Mouse (Mus musculus) CH12.LX (cell line): ENCODE results near the gene Acaca. TPM values are rescaled to one million over a fixed set of nuclear protein-coding genes. Genes with fewer than 3 reads are reported as not detected.
A peak's percentile ranks its signal among the peaks of the same experiment; 100 is the strongest.

ENCODE experiments used
- DNase-seq: peaks from one replicate; pipeline ENCODE4 v3.0.0-alpha.2; 2013; ENCODE audit errors: extremely low read depth
- H3K27ac ChIP-seq: 2 replicates; pipeline ENCODE4 v1.5.1; 2012; ENCODE audit warnings: low read depth, mild to moderate bottlenecking, control low read depth, moderate library complexity; ENCODE audit not compliant: insufficient read depth
- H3K27me3 ChIP-seq: replicated peaks from 2 replicates; pipeline ENCODE3; 2012; ENCODE audit warnings: inconsistent platforms
- H3K36me3 ChIP-seq, 2 experiments: replicated peaks in 1 of 2; 2 replicates each; pipeline versions ENCODE3 to v1.6.1; 2012; ENCODE audit warnings: inconsistent platforms in 1 of 2, low read length in 1 of 2, mild to moderate bottlenecking in 1 of 2, mixed read lengths in 1 of 2, moderate library complexity in 1 of 2; ENCODE audit not compliant: control insufficient read depth in 1 of 2, insufficient read depth in 1 of 2
- H3K4me1 ChIP-seq, 2 experiments: 2 replicates each; pipeline ENCODE4 v1.6.1; 2012; ENCODE audit warnings: inconsistent platforms in 1 of 2, moderate library complexity in 1 of 2; ENCODE audit not compliant: insufficient read depth in 2 of 2, control insufficient read depth in 1 of 2
- H3K4me2 ChIP-seq: 2 replicates; pipeline ENCODE4 v1.6.1; 2012; ENCODE audit warnings: low read depth, mild to moderate bottlenecking, control low read depth; ENCODE audit not compliant: poor library complexity, insufficient read depth, severe bottlenecking
- H3K4me3 ChIP-seq, 3 experiments: fragments of 150-350 bp in 1 of 3; sonication (generic) in 1 of 3; replicated peaks in 1 of 3; 2 replicates each; pipeline versions ENCODE3 to v1.5.1; 2011 to 2012; ENCODE audit warnings: low read depth in 2 of 3, low read length in 2 of 3, mild to moderate bottlenecking in 2 of 3, moderate library complexity in 2 of 3, control low read depth in 1 of 3, improper control_type of control experiment in 1 of 3, inconsistent platforms in 1 of 3, mixed read lengths in 1 of 3; ENCODE audit not compliant: poor library complexity in 1 of 3
- H3K79me2 ChIP-seq: replicated peaks from 2 replicates; pipeline ENCODE4 v1.6.1; 2012; ENCODE audit warnings: mild to moderate bottlenecking, moderate library complexity; ENCODE audit not compliant: control insufficient read depth, poor library complexity, insufficient read depth, severe bottlenecking; ENCODE audit errors: extremely low read depth
- H3K9ac ChIP-seq: 2 replicates; pipeline ENCODE4 v1.6.1; 2012; ENCODE audit warnings: low read depth, mild to moderate bottlenecking, control low read depth, moderate library complexity; ENCODE audit not compliant: insufficient read depth
- H3K9me3 ChIP-seq: replicated peaks from 2 replicates; pipeline ENCODE3; 2012; ENCODE audit warnings: low read length, inconsistent platforms, mixed read lengths
- BHLHE40 ChIP-seq: IDR thresholded peaks from 2 replicates; pipeline ENCODE4 v1.6.1; 2011; ENCODE audit warnings: mild to moderate bottlenecking, low read depth, low read length, improper control_type of control experiment
- CHD1 ChIP-seq: IDR thresholded peaks from 2 replicates; pipeline ENCODE4 v1.6.1; 2012; ENCODE audit warnings: low read depth, low read length, improper control_type of control experiment, inconsistent platforms
- CHD2 ChIP-seq: IDR thresholded peaks from 2 replicates; pipeline ENCODE4 v1.6.1; 2011; ENCODE audit warnings: low read length, improper control_type of control experiment
- CTCF ChIP-seq, 2 experiments: IDR thresholded peaks in 1 of 2; conservative IDR thresholded peaks in 1 of 2; 2 replicates each; pipeline ENCODE4 v1.5.1; 2011 to 2012; ENCODE audit warnings: low read depth in 2 of 2, low read length in 2 of 2, improper control_type of control experiment in 1 of 2, inconsistent platforms in 1 of 2, mild to moderate bottlenecking in 1 of 2, moderate library complexity in 1 of 2
- E2F4 ChIP-seq: IDR thresholded peaks from 2 replicates; pipeline ENCODE4 v1.6.1; 2011; ENCODE audit warnings: low read depth, low read length, improper control_type of control experiment; ENCODE audit not compliant: insufficient replicate concordance
- ELF1 ChIP-seq: IDR thresholded peaks from 2 replicates; pipeline ENCODE4 v1.6.1; 2014; ENCODE audit warnings: low read depth, mild to moderate bottlenecking, inconsistent platforms, low read length, improper control_type of control experiment
- EP300 ChIP-seq: IDR thresholded peaks from 2 replicates; pipeline ENCODE4 v1.6.1; 2011; ENCODE audit warnings: low read length, improper control_type of control experiment
- ETS1 ChIP-seq: conservative IDR thresholded peaks from 2 replicates; pipeline ENCODE4 v1.6.1; 2012; ENCODE audit warnings: low read depth, mild to moderate bottlenecking, inconsistent platforms, low read length, improper control_type of control experiment, moderate library complexity
- GABPA ChIP-seq: IDR thresholded peaks from 2 replicates; pipeline ENCODE4 v1.6.1; 2012; ENCODE audit warnings: low read depth, low read length, improper control_type of control experiment, inconsistent platforms; ENCODE audit not compliant: insufficient replicate concordance
- HCFC1 ChIP-seq: IDR thresholded peaks from 2 replicates; pipeline ENCODE4 v1.6.1; 2012; ENCODE audit warnings: low read depth, mild to moderate bottlenecking, inconsistent platforms, low read length, improper control_type of control experiment
- IRF4 ChIP-seq: IDR thresholded peaks from 2 replicates; pipeline ENCODE4 v1.6.1; 2014; ENCODE audit warnings: low read depth, mild to moderate bottlenecking, inconsistent platforms, low read length, improper control_type of control experiment
- JUND ChIP-seq: conservative IDR thresholded peaks from 2 replicates; pipeline ENCODE4 v1.6.1; 2011; ENCODE audit warnings: low read depth, low read length, improper control_type of control experiment
- KAT2A ChIP-seq: IDR thresholded peaks from 2 replicates; pipeline ENCODE4 v1.6.1; 2012; ENCODE audit warnings: low read length, improper control_type of control experiment, inconsistent platforms; ENCODE audit not compliant: insufficient replicate concordance
- MAFK ChIP-seq: IDR thresholded peaks from 2 replicates; pipeline ENCODE4 v1.6.1; 2011; ENCODE audit warnings: low read length, improper control_type of control experiment; ENCODE audit not compliant: insufficient replicate concordance
- MAX ChIP-seq: IDR thresholded peaks from 2 replicates; pipeline ENCODE4 v1.6.1; 2011; ENCODE audit warnings: low read length, improper control_type of control experiment
- MAZ ChIP-seq: IDR thresholded peaks from 2 replicates; pipeline ENCODE4 v1.6.1; 2012; ENCODE audit warnings: low read depth, mild to moderate bottlenecking, inconsistent platforms, low read length, improper control_type of control experiment, moderate library complexity
- MEF2A ChIP-seq: IDR thresholded peaks from 2 replicates; pipeline ENCODE4 v1.6.1; 2014; ENCODE audit warnings: low read depth, mild to moderate bottlenecking, inconsistent platforms, low read length, improper control_type of control experiment, borderline replicate concordance
- MXI1 ChIP-seq: IDR thresholded peaks from 2 replicates; pipeline ENCODE4 v1.6.1; 2011; ENCODE audit warnings: mild to moderate bottlenecking, low read depth, low read length, improper control_type of control experiment
- MYC ChIP-seq: IDR thresholded peaks from 2 replicates; pipeline ENCODE4 v1.6.1; 2011; ENCODE audit warnings: low read depth, mild to moderate bottlenecking, improper control_type of control experiment, low read length
- NELFE ChIP-seq: IDR thresholded peaks from 2 replicates; pipeline ENCODE4 v1.6.1; 2011; ENCODE audit warnings: low read depth, low read length, improper control_type of control experiment
- NRF1 ChIP-seq: IDR thresholded peaks from 2 replicates; pipeline ENCODE4 v1.6.1; 2014; ENCODE audit warnings: low read depth, mild to moderate bottlenecking, inconsistent platforms, low read length, improper control_type of control experiment, moderate library complexity
- PAX5 ChIP-seq: IDR thresholded peaks from 2 replicates; pipeline ENCODE4 v1.6.1; 2012; ENCODE audit warnings: low read length, inconsistent platforms, mixed read lengths
- POLR2A ChIP-seq: IDR thresholded peaks from 2 replicates; pipeline ENCODE4 v1.6.1; 2011; ENCODE audit warnings: low read depth, mild to moderate bottlenecking, improper control_type of control experiment, low read length
- POLR2AphosphoS2 ChIP-seq: IDR thresholded peaks from 2 replicates; pipeline ENCODE4 v1.6.1; 2011; ENCODE audit warnings: low read depth, low read length, improper control_type of control experiment
- RAD21 ChIP-seq: IDR thresholded peaks from 2 replicates; pipeline ENCODE4 v1.6.1; 2011; ENCODE audit warnings: low read depth, mild to moderate bottlenecking, low read length, improper control_type of control experiment, moderate library complexity
- RCOR1 ChIP-seq: conservative IDR thresholded peaks from 2 replicates; pipeline ENCODE4 v1.6.1; 2012; ENCODE audit warnings: low read depth, mild to moderate bottlenecking, inconsistent platforms, low read length, improper control_type of control experiment
- SIN3A ChIP-seq: IDR thresholded peaks from 2 replicates; pipeline ENCODE4 v1.6.1; 2012; ENCODE audit warnings: low read length, improper control_type of control experiment, inconsistent platforms
- SMC3 ChIP-seq: IDR thresholded peaks from 2 replicates; pipeline ENCODE4 v1.6.1; 2011; ENCODE audit warnings: low read depth, low read length, improper control_type of control experiment
- TBP ChIP-seq: conservative IDR thresholded peaks from 2 replicates; pipeline ENCODE4 v1.6.1; 2011; ENCODE audit warnings: low read depth, low read length, improper control_type of control experiment
- TCF12 ChIP-seq: IDR thresholded peaks from 2 replicates; pipeline ENCODE4 v1.6.1; 2014; ENCODE audit warnings: low read depth, mild to moderate bottlenecking, inconsistent platforms, low read length, improper control_type of control experiment
- UBTF ChIP-seq: IDR thresholded peaks from 2 replicates; pipeline ENCODE4 v1.6.1; 2012; ENCODE audit warnings: low read depth, mild to moderate bottlenecking, inconsistent platforms, low read length, improper control_type of control experiment, moderate library complexity
- USF1 ChIP-seq: IDR thresholded peaks from 2 replicates; pipeline ENCODE4 v1.6.1; 2014; ENCODE audit warnings: low read depth, mild to moderate bottlenecking, inconsistent platforms, low read length, improper control_type of control experiment
- USF2 ChIP-seq: conservative IDR thresholded peaks from 2 replicates; pipeline ENCODE4 v1.6.1; 2011; ENCODE audit warnings: low read depth, low read length, improper control_type of control experiment
- ZC3H11A ChIP-seq: IDR thresholded peaks from 2 replicates; pipeline ENCODE4 v1.6.1; 2012; ENCODE audit warnings: low read depth, mild to moderate bottlenecking, inconsistent platforms, low read length, improper control_type of control experiment
- ZKSCAN1 ChIP-seq: IDR thresholded peaks from 2 replicates; pipeline ENCODE4 v1.6.1; 2012; ENCODE audit warnings: low read depth, inconsistent platforms, low read length, improper control_type of control experiment, borderline replicate concordance
- ZMIZ1 ChIP-seq: IDR thresholded peaks from 2 replicates; pipeline ENCODE4 v1.6.1; 2012; ENCODE audit warnings: low read depth, mild to moderate bottlenecking, inconsistent platforms, low read length, improper control_type of control experiment
- ZNF384 ChIP-seq: IDR thresholded peaks from 2 replicates; pipeline ENCODE4 v1.6.1; 2012; ENCODE audit warnings: low read depth, low read length, improper control_type of control experiment, inconsistent platforms
- dilution Hi-C: fragments of 300-500 bp; cut with MboI; formaldehyde crosslinking; loops from 2 replicates; pipeline ENCODE4 v1.14.3; 2020; ENCODE audit warnings: low sequenced_read_pairs; ENCODE audit not compliant: extremely low pct_unique_long_range_greater_than_20kb, extremely low pct_ligation_motif_present
- in situ Hi-C: fragments of 300-500 bp; cut with MboI; formaldehyde crosslinking; loops from 3 replicates; pipeline ENCODE4 v1.14.3; 2019; ENCODE audit warnings: low sequenced_read_pairs, low pct_ligation_motif_present, low pct_unique_long_range_greater_than_20kb, mixed read lengths
- polyA plus RNA-seq: library from polyadenylated mRNA; unstranded; fragments of >175 nt; gene quantifications from 2 replicates; pipeline ENCODE4 v1.2.1, GENCODE M21; 2012; ENCODE audit warnings: low read depth; ENCODE audit not compliant: insufficient read length
- total RNA-seq, 2 experiments: library from RNA; depleted of rRNA; stranded (reverse); fragments of 300-350 nt in 1 of 2; fragments of >200 nt in 1 of 2; gene quantifications; 2 replicates each; pipeline ENCODE4 v1.2.3; 2012 to 2014

The Acaca gene
- total and polyA plus RNA-seq, 3 experiments = 36.9 to 62.6 (median 61.7) TPM

DNA sequence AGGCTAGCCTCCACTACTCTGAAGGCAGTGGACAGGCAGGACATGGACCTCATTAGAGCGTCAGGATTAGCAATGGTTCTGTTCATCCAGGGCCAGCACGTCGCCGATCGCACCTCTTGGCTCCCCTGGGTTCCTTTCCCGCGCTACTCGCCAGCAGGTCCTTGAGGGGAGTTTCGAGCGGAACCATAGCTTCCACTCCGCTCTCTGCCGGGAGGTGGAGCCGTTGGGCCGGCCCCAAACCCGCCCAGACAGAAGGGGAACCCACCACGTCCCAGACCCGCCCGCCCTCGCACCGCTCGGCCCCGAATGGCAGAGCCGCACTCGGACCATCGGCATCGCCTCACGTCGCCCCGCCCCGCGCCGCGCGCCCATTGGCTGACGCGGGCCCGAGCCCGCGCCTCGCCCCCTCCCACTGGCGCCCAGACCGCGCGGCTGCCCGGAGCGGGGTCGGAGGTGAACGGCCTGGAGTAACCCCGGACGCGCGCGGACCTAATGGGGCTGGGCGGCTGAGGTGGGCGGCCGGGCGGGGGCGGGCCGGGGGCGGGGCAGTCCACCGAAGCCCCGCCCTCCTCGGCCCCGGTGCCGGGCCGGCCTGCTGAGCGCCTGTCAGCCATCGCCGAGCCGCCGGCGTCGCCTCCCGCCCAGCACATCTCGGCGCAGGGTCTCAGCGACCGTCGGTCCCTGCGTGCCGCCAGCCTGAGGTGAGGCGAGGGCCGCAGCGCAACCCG lies 49.9 kb downstream of the Acaca start:
- H3K9ac ChIP-seq = peak overlapping the region; percentile 90
- peak overlapping the region; percentile 72 to 77 (median 76) for H3K4me3 ChIP-seq
- H3K79me2 ChIP-seq = peaks cover 29% of the 10 kb centered on the region
- in situ Hi-C loops = no loop called here
- peak overlapping the region; percentile 84 for H3K4me2 ChIP-seq
- TF ChIP-seq PAX5 = no peak
- TF ChIP-seq RAD21 = peak; percentile 63
- TF ChIP-seq NELFE = peak; percentile 59
- no peak for TF ChIP-seq ZKSCAN1
- TF ChIP-seq GABPA = no peak
- TF ChIP-seq ETS1 = no peak
- TF ChIP-seq POLR2AphosphoS2 = 0 out of 2 replicates have a peak, but pooled peaks have one; percentile 32
- no peak for TF ChIP-seq MXI1
- TF ChIP-seq ZMIZ1 = peak; percentile 78
- TF ChIP-seq MAX = peak; percentile 92
- TF ChIP-seq NRF1 = peak; percentile 56
- no peak; the same call in 1 of the 2 replicates for TF ChIP-seq MAZ
- TF ChIP-seq ELF1 = no peak
- no peak for TF ChIP-seq CHD1
- TF ChIP-seq CTCF (conservative IDR thresholded peaks at IDR 0.05 in 1 of 2, IDR thresholded peaks at IDR 0.05 in 1 of 2; ENCODE audit: low read depth in 2 of 2, low read length in 2 of 2) = peak in 1 of 2 experiments; percentile 80; a peak in 2 of 4 replicates
- TF ChIP-seq MEF2A = no peak
- TF ChIP-seq SIN3A = no peak; the same call in 1 of the 2 replicates
- TF ChIP-seq SMC3 = peak; percentile 53; the same call in 1 of the 2 replicates
- TF ChIP-seq UBTF = no peak
- peak; percentile 82 for TF ChIP-seq TCF12
- no peak for TF ChIP-seq ZNF384
- no peak for TF ChIP-seq JUND
- no peak for TF ChIP-seq E2F4
- TF ChIP-seq USF1 = no peak
- no peak for TF ChIP-seq MAFK
- no peak for TF ChIP-seq HCFC1
- no peak for TF ChIP-seq EP300
- no peak for TF ChIP-seq USF2
- no peak for TF ChIP-seq CHD2
- TF ChIP-seq KAT2A = 0 out of 2 replicates have a peak, but pooled peaks have one; percentile 1
- peak; percentile 44; the same call in 1 of the 2 replicates for TF ChIP-seq IRF4
- TF ChIP-seq MYC = no peak
- peak; percentile 83 for TF ChIP-seq POLR2A
- no peak for TF ChIP-seq BHLHE40
- TF ChIP-seq RCOR1 = no peak
- peak; percentile 41; the same call in 1 of the 2 replicates for TF ChIP-seq TBP
- TF ChIP-seq ZC3H11A = no peak
- TF ChIP-seq, all 38 proteins: peak for 13
- Histone ChIP-seq H3K9me3 (no peaks in the 10 kb centered on the region), H3K4me1 (peaks cover 11 to 46% of the 10 kb centered on the region in 2 experiments), H3K36me3 (peaks cover 0 to 13% of the 10 kb centered on the region in 2 experiments), H3K27me3 (peaks cover 6% of the 10 kb centered on the region), H3K27ac (peak overlapping the region; percentile 56)
- dilution Hi-C loops = no loop called here
- peak; percentile 97 for DNase-seq
